Mouse (Mus musculus): ENCODE results near the gene Samd4. TPM values are rescaled to one million over a fixed set of nuclear protein-coding genes. Genes with fewer than 3 reads are reported as not detected.

Samd4 gene
- total RNA-seq, 2 experiments from 2014 or later, result 50.6 to 52.6 TPM

DNA sequence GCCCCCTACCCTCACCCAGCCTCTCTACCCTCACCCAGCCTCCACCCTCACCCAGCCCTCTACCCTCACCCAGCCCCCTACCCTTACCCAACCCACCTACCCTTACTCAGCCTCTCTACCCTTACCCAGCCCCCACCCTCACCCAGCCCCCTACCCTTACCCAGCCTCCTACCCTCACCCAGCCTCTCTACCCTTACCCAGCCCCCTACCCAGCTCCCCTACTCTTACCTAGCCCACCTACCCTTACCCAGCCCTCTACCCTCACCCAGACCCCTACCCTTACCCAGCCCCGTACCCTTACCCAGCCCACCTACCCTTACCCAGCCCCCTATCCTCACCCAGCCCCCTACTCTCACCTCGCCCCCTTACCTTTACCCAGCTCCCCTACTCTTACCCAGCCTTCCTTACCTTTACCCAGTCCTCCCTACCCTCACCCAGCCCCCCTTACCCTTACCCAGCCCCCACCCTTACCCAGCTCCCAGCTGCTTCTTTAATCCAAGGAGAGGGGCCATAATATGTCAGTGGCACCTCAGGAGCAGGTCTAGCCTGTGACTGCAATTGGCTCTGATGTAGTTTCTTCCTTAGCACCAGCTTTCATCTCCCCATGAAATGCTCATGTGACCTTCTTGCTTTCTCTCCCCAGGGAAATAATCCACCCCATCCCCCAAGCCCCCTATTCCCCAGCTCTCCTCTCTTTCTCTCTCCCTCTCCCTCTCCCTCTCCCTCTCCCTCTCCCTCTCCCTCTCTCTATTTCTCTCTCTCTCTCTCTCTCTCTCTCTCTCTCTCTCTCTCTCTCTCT, 81.6 kb downstream of the Samd4 start:
- TF ChIP-seq CTCF (IDR thresholded peaks at IDR 0.05), result no peak
- Histone ChIP-seq H3K4me3 (no peak overlapping the region), H3K27ac (peak overlapping the region; percentile 35; the same call in 1 of the 2 replicates)
- peak; percentile 13 for DNase-seq
- intact Hi-C loops (cut with DNase I), result no loop called here

DNA sequence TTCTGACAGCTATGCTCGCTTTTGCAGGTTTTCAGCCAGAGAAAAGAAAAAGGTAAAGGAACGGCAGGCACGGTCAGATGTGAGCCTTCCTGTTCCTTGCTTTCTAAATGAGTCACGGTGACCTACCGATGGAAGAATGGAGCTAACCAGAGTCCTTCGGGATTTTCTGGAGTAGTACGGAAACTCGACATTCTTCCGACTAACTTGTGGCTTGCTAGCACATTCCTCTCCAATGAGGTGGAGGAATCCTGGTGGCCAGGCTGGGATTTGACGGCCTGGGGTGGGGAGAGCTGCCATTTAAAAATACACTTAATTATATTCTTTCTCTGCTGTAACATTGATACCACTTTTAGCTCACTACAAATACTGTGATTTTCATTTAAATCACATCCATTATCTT, 83.6 kb downstream of the Samd4 start:
- H3K4me3 ChIP-seq, result peak overlapping the region; percentile 66
- intact Hi-C loops (cut with DNase I), result loop anchor here (5.0 kb wide), 1 partner anchor 36 kb away; no protein-coding TSS in a partner anchor
- peak overlapping the region; percentile 88 for H3K27ac ChIP-seq
- DNase-seq, result peak; percentile 62
- peak; percentile 40 for TF ChIP-seq CTCF (IDR thresholded peaks at IDR 0.05)

DNA sequence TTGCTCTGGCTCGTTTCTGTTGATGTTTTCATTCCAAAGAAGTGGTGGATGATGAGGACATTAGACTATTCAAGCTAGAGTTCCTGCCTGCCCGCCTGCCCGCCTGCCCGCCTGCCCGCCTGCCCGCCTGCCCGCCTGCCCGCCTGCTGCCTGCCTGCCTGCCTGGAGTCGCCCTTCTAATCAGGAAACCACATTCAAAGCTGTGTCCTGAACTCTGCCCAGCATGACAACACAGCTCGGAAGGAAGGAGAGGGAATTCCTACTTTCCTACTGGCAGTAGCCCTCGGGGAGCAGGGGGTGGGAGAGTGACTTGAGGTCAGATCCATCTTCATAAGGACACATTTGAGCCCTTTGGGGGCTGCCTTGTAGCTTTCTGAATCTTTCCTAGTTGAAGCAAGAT, 85.4 kb downstream of the Samd4 start:
- H3K4me3 ChIP-seq, result no peak overlapping the region
- DNase-seq, result no peak
- no peak for TF ChIP-seq CTCF (IDR thresholded peaks at IDR 0.05)
- intact Hi-C loops (cut with DNase I), result loop anchor here (5.0 kb wide), 1 partner anchor 34 kb away; no protein-coding TSS in a partner anchor
- H3K27ac ChIP-seq, result peak overlapping the region; percentile 88

DNA sequence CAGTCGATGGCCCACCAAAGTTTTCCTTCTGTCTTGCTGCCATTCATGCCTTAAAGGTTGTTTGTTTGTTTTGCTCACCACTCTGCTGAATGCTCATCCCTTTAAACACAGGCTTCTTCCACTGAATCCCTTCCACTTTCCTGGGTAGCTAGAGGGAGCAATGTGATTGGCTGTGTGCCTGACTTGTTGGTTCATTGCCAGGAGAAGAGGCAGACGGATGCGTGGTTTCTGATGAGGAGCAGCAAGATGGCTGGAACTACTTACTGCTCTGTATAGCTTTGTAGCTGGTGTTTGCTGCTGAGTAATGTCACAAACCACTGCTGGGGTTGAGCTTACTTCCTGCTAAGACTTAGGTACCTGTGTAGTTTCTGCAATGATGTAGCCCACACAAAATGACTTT, 88.0 kb downstream of the Samd4 start:
- no peak for TF ChIP-seq CTCF (IDR thresholded peaks at IDR 0.05)
- Histone ChIP-seq H3K4me3 (no peak overlapping the region), H3K27ac (no peak overlapping the region)
- intact Hi-C loops (cut with DNase I), result no loop called here
- DNase-seq, result peak; percentile 63

DNA sequence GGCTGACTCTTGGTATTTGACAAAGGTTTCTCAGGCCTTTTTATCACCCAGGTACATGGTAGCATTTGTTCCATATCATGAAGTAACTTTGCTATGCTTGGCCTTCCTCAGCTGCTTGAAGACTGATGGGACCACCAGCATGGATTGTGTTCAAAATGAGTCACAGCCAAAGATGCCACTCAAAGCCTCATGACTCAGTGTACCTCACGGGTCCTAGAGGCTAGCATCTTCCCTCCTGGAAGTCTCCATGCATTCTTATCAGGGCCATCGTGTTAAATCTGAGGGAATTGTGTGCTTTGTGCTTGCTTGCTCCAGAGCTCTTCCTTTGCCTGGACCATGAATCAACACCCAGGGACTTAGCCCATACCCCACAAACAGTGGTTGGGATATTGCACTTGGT, 89.1 kb downstream of the Samd4 start:
- DNase-seq, result no peak
- no peak for TF ChIP-seq CTCF (IDR thresholded peaks at IDR 0.05)
- intact Hi-C loops (cut with DNase I), result no loop called here
- Histone ChIP-seq H3K4me3 (no peak overlapping the region), H3K27ac (no peak overlapping the region)

DNA sequence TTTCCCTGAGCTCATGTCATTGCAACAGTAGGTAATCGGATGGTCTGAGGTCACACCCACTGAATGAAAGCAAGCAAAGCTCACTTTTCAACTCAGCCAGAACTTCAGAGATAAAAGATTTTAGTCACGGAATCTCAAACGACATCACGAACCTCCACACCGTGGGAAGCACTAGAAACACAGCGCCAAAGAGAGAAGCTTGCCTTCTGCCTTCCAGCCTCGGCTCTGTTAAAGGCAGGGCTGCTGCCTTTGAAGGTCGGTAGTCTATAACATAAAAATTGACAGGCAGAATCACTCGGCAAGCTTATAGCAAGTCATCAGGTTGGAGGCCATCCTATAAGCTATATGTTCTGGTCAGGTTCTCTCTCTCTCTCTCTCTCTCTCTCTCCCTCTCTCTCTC, 92.2 kb downstream of the Samd4 start:
- intact Hi-C loops (cut with DNase I), result no loop called here
- DNase-seq, result no peak
- Histone ChIP-seq H3K4me3 (no peak overlapping the region), H3K27ac (no peak overlapping the region)
- no peak for TF ChIP-seq CTCF (IDR thresholded peaks at IDR 0.05)

DNA sequence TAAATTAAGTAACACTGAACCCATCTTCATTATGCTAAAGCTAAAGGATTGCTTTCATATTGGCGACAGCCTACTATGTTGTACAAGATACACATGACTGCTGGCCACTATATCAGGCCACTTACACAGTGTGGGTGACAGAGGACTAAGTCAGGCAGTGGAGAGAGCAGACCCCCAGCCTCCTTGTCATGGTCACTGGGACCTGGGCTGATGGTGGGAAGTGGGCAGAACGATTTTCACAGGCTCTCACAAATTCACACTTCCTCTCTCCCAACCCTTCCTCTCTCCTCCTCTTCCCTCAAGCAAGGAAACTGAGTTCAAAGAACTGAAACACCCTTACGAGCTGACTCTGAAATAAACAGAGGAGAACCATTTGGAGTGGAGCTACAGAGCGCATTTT, 93.3 kb downstream of the Samd4 start:
- intact Hi-C loops (cut with DNase I), result no loop called here
- peak; percentile 10 for DNase-seq
- TF ChIP-seq CTCF (IDR thresholded peaks at IDR 0.05), result no peak
- Histone ChIP-seq H3K27ac (no peak overlapping the region), H3K4me3 (no peak overlapping the region)

DNA sequence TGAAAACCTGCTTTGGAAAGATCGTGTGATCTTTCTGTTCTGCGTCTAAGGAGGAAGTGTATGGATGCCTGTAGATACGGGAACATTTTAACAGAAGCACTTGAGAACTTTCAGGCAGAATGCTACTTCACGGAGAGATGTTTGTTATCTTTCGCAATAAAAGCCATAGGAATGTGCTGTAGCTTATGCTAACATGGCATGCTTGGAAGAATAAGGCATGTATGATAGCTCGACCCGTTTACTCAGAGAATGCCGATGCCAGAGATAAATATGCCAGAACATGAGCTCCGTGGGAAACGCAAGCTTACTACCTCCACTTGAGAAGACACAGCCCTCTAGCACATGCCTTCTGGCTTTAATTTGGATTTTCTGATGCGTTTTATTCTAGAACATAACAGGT, 94.1 kb downstream of the Samd4 start:
- no peak overlapping the region for H3K27ac ChIP-seq

DNA sequence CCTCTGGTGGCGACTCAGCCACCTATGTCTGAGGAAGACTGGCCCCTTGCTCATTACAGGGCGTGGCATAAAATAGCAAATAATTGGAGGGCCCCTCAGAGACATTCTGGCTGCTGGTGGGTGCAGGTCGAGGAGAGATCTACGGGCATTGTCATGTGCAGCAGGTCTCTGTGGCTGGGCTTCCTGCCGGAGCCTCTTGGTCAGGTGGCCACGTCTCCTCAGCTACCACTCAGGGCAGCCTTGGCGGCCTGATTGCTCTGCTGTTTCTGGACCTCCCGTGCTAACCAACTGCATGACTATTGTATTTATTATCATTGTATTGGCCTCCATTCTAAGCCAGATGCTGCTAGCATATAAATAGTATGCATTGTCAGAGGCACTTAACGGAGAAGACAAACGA, 95.0 kb downstream of the Samd4 start:
- peak; percentile 21 for DNase-seq
- no peak overlapping the region for H3K4me3 ChIP-seq
- TF ChIP-seq CTCF (IDR thresholded peaks at IDR 0.05), result no peak
- peak overlapping the region; percentile 20; the same call in 1 of the 2 replicates for H3K27ac ChIP-seq
- intact Hi-C loops (cut with DNase I), result no loop called here

More for the DNA sequence above, 94.1 kb downstream of the Samd4 start:
- no peak overlapping the region for H3K4me3 ChIP-seq
- intact Hi-C loops (cut with DNase I), result no loop called here
- no peak for TF ChIP-seq CTCF (IDR thresholded peaks at IDR 0.05)
- DNase-seq, result peak; percentile 5

DNA sequence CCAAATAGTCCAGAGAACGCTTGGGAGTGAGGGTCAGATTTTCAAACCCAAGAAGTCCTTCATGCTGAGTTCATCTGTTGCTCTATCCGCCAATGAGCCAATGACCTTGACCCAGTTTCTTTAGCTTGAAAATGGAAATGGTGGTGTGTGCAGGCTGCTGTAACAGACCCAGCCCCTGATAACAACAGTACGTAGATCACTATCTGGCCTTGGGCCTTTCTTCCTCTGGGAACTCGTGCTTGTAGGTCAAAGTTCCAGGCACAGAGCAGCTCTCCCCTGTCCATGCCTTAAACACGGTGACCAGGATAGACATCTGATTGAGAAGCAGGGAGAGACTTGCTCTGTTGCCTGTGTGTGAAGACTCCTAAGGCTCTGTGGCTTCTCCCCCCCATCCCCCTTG, 96.5 kb downstream of the Samd4 start:
- peak; percentile 1 for DNase-seq
- no peak for TF ChIP-seq CTCF (IDR thresholded peaks at IDR 0.05)

DNA sequence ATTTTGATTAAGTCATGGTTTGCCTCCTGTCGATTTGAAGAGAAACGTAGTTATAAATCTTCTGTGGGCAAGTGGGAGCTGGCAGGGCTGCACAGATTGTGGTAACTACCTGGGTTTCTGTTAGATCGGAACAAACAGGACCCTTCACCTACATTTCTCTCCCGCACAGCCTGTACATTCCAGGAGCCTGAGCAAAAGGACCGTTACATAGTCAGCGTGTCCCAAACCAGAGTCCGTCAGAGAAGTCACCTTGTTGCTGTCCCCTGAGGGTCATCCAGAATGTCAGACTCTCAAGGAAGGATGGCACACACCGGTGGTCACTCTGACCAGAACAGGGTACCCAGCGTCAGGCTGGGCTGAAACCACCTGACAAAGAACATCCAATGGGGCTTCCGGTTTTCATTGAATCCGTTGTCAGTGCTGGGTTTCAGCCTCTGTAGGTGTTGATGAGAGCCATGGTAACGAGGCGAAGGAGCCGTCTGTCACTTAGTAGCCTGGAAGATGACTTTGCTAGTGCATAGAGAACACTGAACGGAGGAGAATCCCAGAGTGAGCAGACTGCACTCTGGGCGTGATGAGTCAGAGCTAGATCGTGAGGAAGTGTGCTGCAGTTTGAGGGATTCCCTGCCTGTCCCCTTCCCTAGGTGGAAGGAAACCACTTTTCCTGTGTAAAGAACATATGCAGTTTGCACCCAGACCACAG, 98.2 kb downstream of the Samd4 start:
- DNase-seq, result peak; percentile 16
- H3K4me3 ChIP-seq, result no peak overlapping the region
- intact Hi-C loops (cut with DNase I), result no loop called here
- H3K27ac ChIP-seq, result peak overlapping the region; percentile 20; the same call in 1 of the 2 replicates
- no peak for TF ChIP-seq CTCF (IDR thresholded peaks at IDR 0.05)

More for the DNA sequence above, 96.5 kb downstream of the Samd4 start:
- intact Hi-C loops (cut with DNase I), result no loop called here
- H3K4me3 ChIP-seq, result no peak overlapping the region
- no peak overlapping the region for H3K27ac ChIP-seq

DNA sequence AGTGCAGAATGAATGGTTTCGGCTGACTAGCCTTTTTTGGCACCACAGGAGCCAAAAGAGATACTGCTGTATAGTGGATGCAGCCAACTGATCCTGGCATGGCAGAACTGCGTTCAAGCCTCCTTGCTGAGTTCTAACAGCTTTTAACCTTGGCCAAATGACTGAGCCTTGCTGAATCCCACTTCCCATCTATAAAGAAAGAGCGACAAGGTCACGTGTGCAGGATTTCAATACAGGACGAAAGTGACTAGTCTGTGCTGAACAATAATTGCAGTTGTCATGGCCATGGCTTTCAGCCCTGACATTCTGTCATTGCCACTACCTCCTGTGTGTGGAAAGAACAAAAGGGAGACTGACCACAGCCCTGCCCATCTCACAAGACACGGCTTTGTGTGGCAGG, 99.5 kb downstream of the Samd4 start:
- peak; percentile 9 for DNase-seq
- Histone ChIP-seq H3K27ac (no peak overlapping the region), H3K4me3 (no peak overlapping the region)
- intact Hi-C loops (cut with DNase I), result no loop called here
- no peak for TF ChIP-seq CTCF (IDR thresholded peaks at IDR 0.05)

DNA sequence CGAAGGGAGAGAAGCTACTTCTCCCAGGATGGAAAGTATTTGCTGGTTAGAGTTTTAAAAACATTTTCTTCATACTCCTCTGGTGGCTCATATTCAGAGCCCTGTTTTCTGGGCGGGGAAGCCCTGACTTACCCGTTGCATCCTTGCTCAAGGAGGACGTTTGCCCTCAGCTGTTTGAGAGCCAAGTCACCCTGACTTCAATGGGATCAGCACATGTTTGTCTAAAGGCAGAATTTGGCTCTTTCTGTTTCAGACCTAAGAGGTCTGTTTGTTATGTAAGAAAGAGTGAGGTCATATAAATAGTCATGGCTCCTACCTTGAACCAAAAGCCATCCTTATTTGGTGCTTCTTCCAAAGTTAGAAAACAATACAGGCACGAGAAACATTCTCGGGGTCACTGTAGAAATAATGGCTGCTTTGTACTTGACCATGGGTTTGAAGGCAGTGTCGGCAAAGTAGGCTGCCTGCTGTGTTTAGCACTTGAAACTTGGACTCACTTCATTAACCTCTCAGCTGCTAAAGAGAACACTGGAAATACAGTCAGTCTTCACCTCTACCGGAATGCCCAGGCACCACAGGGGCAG, 102.0 kb downstream of the Samd4 start:
- intact Hi-C loops (cut with DNase I), result no loop called here
- Histone ChIP-seq H3K4me3 (no peak overlapping the region), H3K27ac (peak overlapping the region; percentile 57)
- no peak for TF ChIP-seq CTCF (IDR thresholded peaks at IDR 0.05)
- no peak for DNase-seq

Data from gastrocnemius, adult 2 months (tissue).